Mouse (Mus musculus) frontal cortex, postnatal 25 days (tissue): ENCODE measurements around the gene Efna5.

Experiments
- DNase-seq, 2 experiments: peaks; one replicate each; pipeline ENCODE4 v3.0.0; 2022; ENCODE audit warnings: low spot score in 2 of 2

Gene Efna5

GRCm38 (mm10) chr17:62748803-62749619 is 132.1 kb downstream of the Efna5 start:
- no peak for DNase-seq

GRCm38 (mm10) chr17:62747381-62747780 is 133.7 kb downstream of the Efna5 start:
- no peak for DNase-seq

GRCm38 (mm10) chr17:62746827-62747226 is 134.3 kb downstream of the Efna5 start:
- DNase-seq, result no peak

GRCm38 (mm10) chr17:62745286-62745685 is 135.8 kb downstream of the Efna5 start:
- DNase-seq, result no peak

- DNase-seq, result no peak
Measured at GRCm38 (mm10) chr17:62744239-62744638, 136.9 kb downstream of the Efna5 start.

GRCm38 (mm10) chr17:62741702-62742101 is 139.4 kb downstream of the Efna5 start:
- no peak for DNase-seq

- DNase-seq, result no peak
Measured at GRCm38 (mm10) chr17:62741020-62741419, 140.1 kb downstream of the Efna5 start.

- DNase-seq, result no peak
Measured at GRCm38 (mm10) chr17:62739993-62740392, 141.1 kb downstream of the Efna5 start.

GRCm38 (mm10) chr17:62737404-62737803 is 143.7 kb downstream of the Efna5 start:
- DNase-seq, result no peak

GRCm38 (mm10) chr17:62735943-62736342 is 145.2 kb downstream of the Efna5 start:
- DNase-seq, result no peak

GRCm38 (mm10) chr17:62734901-62735300 is 146.2 kb downstream of the Efna5 start:
- no peak for DNase-seq

- no peak for DNase-seq
Measured at GRCm38 (mm10) chr17:62734067-62734466, 147.1 kb downstream of the Efna5 start.

- DNase-seq, result no peak
Measured at GRCm38 (mm10) chr17:62729754-62730470, 151.2 kb downstream of the Efna5 start.

GRCm38 (mm10) chr17:62728142-62728917 is 152.8 kb downstream of the Efna5 start:
- no peak for DNase-seq

- no peak for DNase-seq
Measured at GRCm38 (mm10) chr17:62726102-62726501, 155.0 kb downstream of the Efna5 start.

- DNase-seq, result no peak
Measured at GRCm38 (mm10) chr17:62722962-62723361, 158.2 kb downstream of the Efna5 start.

GRCm38 (mm10) chr17:62721595-62721994 is 159.5 kb downstream of the Efna5 start:
- DNase-seq, result no peak

- DNase-seq, result no peak
Measured at GRCm38 (mm10) chr17:62720740-62721450, 160.2 kb downstream of the Efna5 start.

GRCm38 (mm10) chr17:62717426-62718131 is 163.5 kb downstream of the Efna5 start:
- DNase-seq, result no peak

GRCm38 (mm10) chr17:62713455-62713854 is 167.7 kb downstream of the Efna5 start:
- no peak for DNase-seq

- DNase-seq, result no peak
Measured at GRCm38 (mm10) chr17:62706418-62706817, 174.7 kb downstream of the Efna5 start.
